Mouse (Mus musculus) heart, embryonic 16.5 days (tissue): Measurements from ENCODE around the gene Cyb5r2. TPM values are rescaled to one million over a fixed set of nuclear protein-coding genes. Genes with fewer than 3 reads are reported as not detected.

ENCODE experiments used
- ATAC-seq: fragments of 200-750 bp; cut with Nextera tagmentation; replicated peaks from 2 replicates; pipeline ENCODE4 v1.8.0; 2017; ENCODE audit warnings: moderate number of reproducible peaks; ENCODE audit not compliant: insufficient read depth, low FRiP score; ENCODE audit errors: extremely low read depth
- H3K27ac ChIP-seq: fragments of 300-500 bp; sonication (generic); 2 replicates; pipeline ENCODE4 v1.5.1; 2014; ENCODE audit warnings: mild to moderate bottlenecking, low read length, control low read depth, moderate library complexity
- H3K27me3 ChIP-seq: fragments of 300-500 bp; sonication (generic); 2 replicates; pipeline ENCODE4 v1.6.1; 2014; ENCODE audit warnings: low read length, mixed read lengths; ENCODE audit not compliant: control insufficient read depth, insufficient read depth
- H3K36me3 ChIP-seq: fragments of 300-500 bp; sonication (generic); 2 replicates; pipeline ENCODE4 v1.6.1; 2014; ENCODE audit not compliant: control insufficient read depth, insufficient read depth
- H3K4me1 ChIP-seq: fragments of 300-500 bp; sonication (generic); 2 replicates; pipeline ENCODE4 v1.6.1; 2014; ENCODE audit warnings: low read length, mixed read lengths; ENCODE audit not compliant: control insufficient read depth, insufficient read depth
- H3K4me2 ChIP-seq: fragments of 300-500 bp; sonication (generic); 2 replicates; pipeline ENCODE4 v1.6.1; 2014; ENCODE audit warnings: low read depth, mild to moderate bottlenecking, control low read depth, low read length
- H3K4me3 ChIP-seq: fragments of 300-500 bp; sonication (generic); 2 replicates; pipeline ENCODE4 v1.5.1; 2014; ENCODE audit warnings: mild to moderate bottlenecking, control low read depth, low read length
- H3K9ac ChIP-seq: fragments of 300-500 bp; sonication (generic); 2 replicates; pipeline ENCODE4 v1.6.1; 2014; ENCODE audit warnings: low read length, control low read depth
- H3K9me3 ChIP-seq: fragments of 300-500 bp; sonication (generic); replicated peaks from 2 replicates; pipeline ENCODE4 v1.6.1; 2016; ENCODE audit warnings: low read length; ENCODE audit not compliant: control insufficient read depth
- WGBS: fragments of 180-500 bp; shearing (Covaris S2); extraction: QIAGEN DNeasy Blood & Tissue Kit; methylation state at CpG from one replicate; pipeline ENCODE4 v1.1.7; 2014; 5-methylcytosine and 5-hydroxymethylcytosine counted together
- polyA plus RNA-seq: library from polyadenylated mRNA; unstranded; fragments of >200 nt; fragmentation: Nextera tagmentation; extraction: Ambion mirVana; gene quantifications from 2 replicates; pipeline ENCODE4 v1.2.1, GENCODE M21; 2015

Gene Cyb5r2
- polyA plus RNA-seq, 1 experiment from 2014 or later = 0.87 TPM

DNA sequence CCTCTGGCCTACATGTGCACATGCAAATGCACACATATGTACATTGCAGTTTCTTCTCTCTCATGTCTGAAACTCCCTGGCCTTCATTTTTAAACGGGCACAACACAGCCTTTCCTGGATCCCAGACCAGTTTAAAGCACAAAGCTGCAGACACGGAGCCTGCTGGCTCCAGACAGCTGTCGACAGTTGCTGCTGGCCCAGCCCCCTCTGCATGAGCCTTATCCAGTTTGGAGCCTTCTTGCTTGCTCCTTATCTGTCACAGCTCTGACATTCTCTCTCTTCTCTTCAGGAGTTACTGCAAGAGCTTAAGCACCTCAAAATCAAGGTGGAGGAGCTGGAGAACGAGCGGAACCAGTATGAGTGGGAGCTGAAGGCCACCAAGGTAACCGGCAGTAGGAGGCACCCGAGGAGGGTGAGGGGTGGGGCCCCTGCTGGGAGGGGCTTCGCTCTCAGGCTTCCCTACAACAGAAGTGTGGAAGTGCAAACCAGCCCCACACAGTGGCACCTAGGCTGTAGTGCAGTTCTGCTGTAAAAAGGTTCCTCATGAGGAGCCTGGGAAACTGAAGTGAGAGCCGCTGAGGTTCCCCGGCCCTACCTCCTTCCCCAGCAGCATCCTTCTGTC is 49.2 kb downstream of the Cyb5r2 start:
- ATAC-seq = peak; percentile 93
- H3K27ac ChIP-seq = peak overlapping the region; percentile 75
- WGBS = 2% methylated on average over 10 of the region's 10 CpGs

DNA sequence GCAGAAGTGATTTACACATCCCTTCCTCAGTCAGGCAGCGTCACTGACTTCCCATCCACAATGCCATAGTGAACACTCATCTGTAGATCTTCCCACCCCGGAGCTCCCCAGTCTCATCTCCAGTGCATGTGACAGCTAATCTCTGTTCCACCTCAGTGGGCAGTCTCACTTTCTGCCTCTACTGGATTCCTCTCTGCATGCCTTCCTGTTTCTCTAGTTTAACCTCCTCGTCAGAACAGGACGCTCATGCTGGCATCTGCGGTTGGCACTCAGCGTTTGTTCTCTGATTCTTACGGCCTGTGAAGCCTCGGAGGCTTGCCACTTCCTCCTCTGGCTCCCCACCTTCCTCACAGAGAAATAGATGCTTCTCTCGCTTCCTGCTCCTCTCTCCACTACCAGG is 50.2 kb downstream of the Cyb5r2 start:
- Histone ChIP-seq H3K27ac (peak overlapping the region; percentile 75; the same call in 1 of the 2 replicates), H3K9ac (no peak overlapping the region), H3K36me3 (no peaks in the 10 kb centered on the region), H3K4me1 (peaks cover 20% of the 10 kb centered on the region), H3K4me2 (no peak overlapping the region), H3K27me3 (no peaks in the 10 kb centered on the region), H3K9me3 (no peaks in the 10 kb centered on the region), H3K4me3 (no peak overlapping the region)
- no peak for ATAC-seq
- WGBS = 42% methylated on average over 9 of the region's 9 CpGs

More for the DNA sequence above, 49.2 kb downstream of the Cyb5r2 start:
- Histone ChIP-seq H3K36me3 (no peaks in the 10 kb centered on the region), H3K9ac (peak overlapping the region; percentile 55), H3K9me3 (no peaks in the 10 kb centered on the region), H3K27me3 (no peaks in the 10 kb centered on the region), H3K4me1 (peaks cover 20% of the 10 kb centered on the region), H3K4me2 (peak overlapping the region; percentile 65), H3K4me3 (peak overlapping the region; percentile 44)

DNA sequence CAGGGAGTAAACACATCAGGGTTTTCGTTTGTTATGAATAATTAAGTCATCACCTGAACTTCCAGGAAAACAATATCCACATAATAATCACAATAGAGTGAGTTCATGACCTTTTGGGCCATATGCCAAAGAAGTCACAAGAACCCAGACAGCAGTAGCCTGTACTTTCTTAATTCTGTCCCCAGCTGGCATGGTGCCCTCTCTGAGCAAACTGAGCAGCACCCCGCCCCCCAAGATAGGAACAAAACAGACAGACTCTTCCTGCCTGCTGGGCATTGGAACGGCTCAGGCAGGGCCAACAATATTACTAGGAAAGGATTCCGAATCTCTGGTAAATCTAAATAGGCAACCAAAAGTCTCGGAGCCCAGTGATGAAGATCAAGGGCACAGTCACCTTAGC is 51.9 kb downstream of the Cyb5r2 start:
- 50% methylated on average over 5 of the region's 5 CpGs for WGBS

DNA sequence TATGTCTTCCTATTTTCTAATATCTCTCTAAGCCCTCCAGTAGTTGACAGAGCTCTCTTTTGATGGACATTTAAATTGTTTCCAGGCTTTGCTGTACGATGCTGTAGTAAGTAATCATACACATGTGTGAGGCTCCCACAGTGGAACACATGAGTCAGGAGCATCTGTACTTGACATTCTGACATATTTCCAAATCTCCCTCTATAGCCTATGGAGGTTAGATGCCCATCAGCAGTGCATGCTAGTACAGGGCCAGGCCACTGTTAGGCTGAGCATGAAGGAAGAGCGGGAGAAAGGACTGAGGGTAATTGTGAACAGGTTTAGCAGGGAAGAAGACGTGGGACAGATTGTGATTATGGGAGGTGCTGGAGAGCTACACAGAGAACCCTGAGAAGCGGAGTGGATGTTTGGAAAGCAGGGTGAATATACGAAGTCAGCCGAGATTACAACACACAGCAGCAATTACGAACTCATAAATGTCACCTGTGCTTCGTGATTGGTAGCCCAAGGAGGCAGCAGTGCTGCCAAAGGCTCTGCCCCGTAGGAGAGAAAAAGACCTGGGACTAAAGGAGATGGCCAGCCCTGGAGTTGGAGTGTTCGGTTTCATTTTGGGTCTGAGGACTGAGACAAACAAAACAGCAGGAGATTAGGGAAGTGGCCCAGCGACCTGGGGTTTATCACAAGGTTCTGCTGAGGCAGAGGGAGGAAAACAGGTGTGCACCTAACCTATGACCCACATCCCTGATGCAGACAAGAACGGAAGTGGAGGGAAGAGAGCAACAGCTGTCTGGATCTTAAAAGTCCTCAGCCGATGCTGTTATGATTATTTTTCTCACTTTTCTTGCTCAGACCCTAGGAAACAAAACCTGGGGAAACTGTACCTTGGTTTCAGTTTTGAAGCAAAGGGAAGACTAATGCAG is 55.1 kb downstream of the Cyb5r2 start:
- Histone ChIP-seq H3K36me3 (no peaks in the 10 kb centered on the region), H3K27ac (no peak overlapping the region), H3K27me3 (no peaks in the 10 kb centered on the region), H3K9ac (no peak overlapping the region), H3K4me2 (no peak overlapping the region), H3K9me3 (no peaks in the 10 kb centered on the region), H3K4me3 (no peak overlapping the region), H3K4me1 (peaks cover 12% of the 10 kb centered on the region)
- 67% methylated on average over 13 of the region's 13 CpGs for WGBS
- no peak for ATAC-seq

More for the DNA sequence above, 51.9 kb downstream of the Cyb5r2 start:
- H3K9ac ChIP-seq = no peak overlapping the region
- no peaks in the 10 kb centered on the region for H3K27me3 ChIP-seq
- H3K4me2 ChIP-seq = no peak overlapping the region
- H3K4me3 ChIP-seq = no peak overlapping the region
- ATAC-seq = no peak
- no peaks in the 10 kb centered on the region for H3K36me3 ChIP-seq
- no peaks in the 10 kb centered on the region for H3K9me3 ChIP-seq
- H3K27ac ChIP-seq = no peak overlapping the region
- H3K4me1 ChIP-seq = peaks cover 20% of the 10 kb centered on the region

DNA sequence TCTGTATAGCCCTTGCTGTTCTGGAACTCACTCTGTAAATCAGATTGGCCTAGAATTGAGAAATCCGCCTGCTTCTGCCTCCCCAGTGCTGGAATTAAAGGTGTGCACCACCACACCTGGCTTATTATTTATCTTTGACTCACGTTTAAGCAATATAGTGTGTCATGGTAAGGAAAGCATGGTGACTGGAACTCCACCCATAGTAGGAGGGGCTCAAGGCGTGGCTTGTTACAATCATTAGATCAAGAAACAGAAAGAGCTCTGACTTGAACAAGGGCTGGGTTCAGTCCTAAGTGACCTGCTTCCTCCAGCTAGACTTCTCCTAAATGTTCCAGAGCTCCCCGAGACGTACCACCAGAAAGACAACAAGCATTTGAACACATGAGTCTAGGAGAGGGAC is 57.2 kb downstream of the Cyb5r2 start:
- no peaks in the 10 kb centered on the region for H3K9me3 ChIP-seq
- no peak overlapping the region for H3K4me3 ChIP-seq
- H3K4me1 ChIP-seq = peaks cover 3% of the 10 kb centered on the region; the same call in 1 of the 2 replicates
- no peak overlapping the region for H3K4me2 ChIP-seq
- no peaks in the 10 kb centered on the region for H3K36me3 ChIP-seq
- no peaks in the 10 kb centered on the region for H3K27me3 ChIP-seq
- WGBS = 85% methylated on average over 5 of the region's 5 CpGs
- no peak overlapping the region for H3K27ac ChIP-seq
- no peak overlapping the region for H3K9ac ChIP-seq
- no peak for ATAC-seq

DNA sequence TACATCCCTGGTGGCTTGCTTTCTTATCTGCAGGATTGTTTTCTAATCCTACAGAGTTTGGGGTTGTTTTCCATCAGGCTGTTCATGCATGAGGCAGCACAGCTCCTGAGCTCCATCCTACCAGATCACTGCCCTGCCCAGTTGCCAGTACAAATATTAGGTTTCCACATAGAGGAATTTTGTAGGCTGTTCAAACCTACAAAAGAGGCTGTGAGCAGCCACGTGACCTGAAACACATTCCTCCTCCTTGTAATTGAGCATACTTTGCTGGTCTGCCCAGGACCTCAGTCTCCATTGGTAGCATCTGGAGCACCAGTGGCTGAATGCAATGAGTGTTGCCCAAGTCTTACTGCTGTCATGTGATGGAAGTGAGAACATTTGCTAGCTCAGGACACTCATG is 57.9 kb downstream of the Cyb5r2 start:
- Histone ChIP-seq H3K27ac (no peak overlapping the region), H3K4me3 (no peak overlapping the region), H3K4me1 (peaks cover 3% of the 10 kb centered on the region; the same call in 1 of the 2 replicates), H3K9me3 (no peaks in the 10 kb centered on the region), H3K27me3 (no peaks in the 10 kb centered on the region), H3K4me2 (no peak overlapping the region), H3K9ac (no peak overlapping the region), H3K36me3 (no peaks in the 10 kb centered on the region)
- WGBS = 44% methylated on average over 1 of the region's 1 CpGs
- ATAC-seq = no peak

Other genes starting within 250 kb of the Cyb5r2 start
- 6.6 and 7.5 TPM in 2 replicates for gene Olfml1, start 190.6 kb downstream of the Cyb5r2 start, polyA plus RNA-seq
- gene Ppfibp2, start 162.8 kb downstream of the Cyb5r2 start, polyA plus RNA-seq = 5.6 and 5.9 TPM in 2 replicates
- not detected in 2 replicates for gene 5330417H12Rik, start 132.9 kb downstream of the Cyb5r2 start, polyA plus RNA-seq
- gene Ovch2, start 43.2 kb upstream of the Cyb5r2 start, polyA plus RNA-seq = not detected in 2 replicates
- gene Olfr467, start 54.2 kb upstream of the Cyb5r2 start, polyA plus RNA-seq = not detected in 2 replicates
- gene Olfr469, start 67.5 kb upstream of the Cyb5r2 start, polyA plus RNA-seq = not detected in 2 replicates
- gene Olfr470, start 89.5 kb upstream of the Cyb5r2 start, polyA plus RNA-seq = not detected in 2 replicates
- not detected in 2 replicates for gene Olfr472, start 139.9 kb upstream of the Cyb5r2 start, polyA plus RNA-seq
- gene Olfr473, start 172.4 kb upstream of the Cyb5r2 start, polyA plus RNA-seq = not detected in 2 replicates
- gene Olfr474, start 196.6 kb upstream of the Cyb5r2 start, polyA plus RNA-seq = not detected in 2 replicates
- gene Olfr476, start 206.8 kb upstream of the Cyb5r2 start, polyA plus RNA-seq = not detected in 2 replicates
- gene Olfr477, start 228.7 kb upstream of the Cyb5r2 start, polyA plus RNA-seq = not detected in 2 replicates